Mouse (Mus musculus) frontal cortex, adult 2 months (tissue): ENCODE results near the gene Mindy4. TPM values are rescaled to one million over a fixed set of nuclear protein-coding genes. Genes with fewer than 3 reads are reported as not detected.

ENCODE experiments used
- DNase-seq, 2 experiments: peaks; one replicate each; pipeline ENCODE4 v3.0.0; 2022; ENCODE audit warnings: low spot score in 1 of 2; ENCODE audit errors: extremely low spot score in 1 of 2
- polyA plus RNA-seq: library from polyadenylated mRNA; depleted of rRNA; stranded (reverse); fragments of >200 nt; gene quantifications from 2 replicates; pipeline ENCODE4 v1.2.3, GENCODE M21; 2012

Mindy4 gene
- polyA plus RNA-seq, 1 experiment: 10.2 TPM

DNA sequence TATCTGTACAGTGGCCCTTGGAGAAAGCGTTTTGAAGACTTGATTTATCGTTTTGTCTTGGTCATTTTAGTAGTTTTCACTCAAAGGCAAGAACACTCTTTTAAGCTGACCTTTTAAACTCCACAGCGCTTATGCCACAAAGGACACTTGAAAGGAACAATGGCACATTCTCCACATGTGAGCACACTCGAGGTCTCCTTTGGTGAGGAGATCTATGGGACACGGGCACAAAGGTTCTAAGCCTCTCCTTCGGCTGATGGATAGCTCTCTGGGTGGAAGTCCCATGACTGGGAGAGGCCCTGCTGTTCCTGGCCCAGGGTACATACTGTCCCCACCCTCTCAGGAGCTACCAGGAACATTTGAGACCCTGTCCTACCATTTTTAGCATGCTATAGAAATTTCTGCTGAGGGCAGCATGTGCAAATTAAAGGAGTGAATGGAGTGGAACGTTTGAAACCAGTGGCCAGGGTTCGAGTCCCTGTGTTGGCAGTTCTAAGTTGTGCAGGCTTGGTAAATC lies 49.6 kb downstream of the Mindy4 start:
- DNase-seq: no peak

DNA sequence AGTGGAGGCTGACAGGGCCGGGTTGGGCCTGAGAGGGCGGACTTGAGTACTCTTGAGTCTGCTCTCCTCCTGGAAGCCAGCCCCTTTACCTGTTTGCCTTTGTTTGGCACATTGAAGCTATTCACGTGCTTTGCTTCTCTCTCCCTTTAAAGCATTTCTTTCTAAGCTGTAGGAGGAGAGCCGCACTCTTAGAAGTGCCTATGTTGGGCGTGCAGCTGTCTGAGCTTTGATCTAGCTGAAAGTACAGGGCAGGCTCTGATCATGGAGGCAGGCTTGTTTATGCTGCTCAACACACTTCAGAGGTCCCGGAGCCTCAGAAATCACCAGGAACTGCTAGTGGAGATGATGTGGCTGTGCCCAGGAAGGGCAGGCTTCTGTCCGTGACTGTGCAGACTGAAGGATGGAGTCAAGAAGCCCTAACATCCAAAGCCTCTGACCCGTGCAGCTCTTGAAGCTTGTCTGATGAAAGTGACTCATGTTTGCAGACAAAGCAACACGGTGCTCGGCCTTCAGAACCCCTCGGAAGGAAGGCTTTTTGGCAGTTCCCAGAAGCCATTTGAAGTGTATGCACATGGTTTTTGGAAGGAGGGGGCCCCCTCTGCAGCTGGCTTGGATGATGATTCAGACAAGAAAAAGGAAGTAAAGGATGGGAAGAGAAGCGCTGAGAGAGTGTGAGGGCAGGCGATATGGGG lies 53.5 kb downstream of the Mindy4 start:
- DNase-seq: no peak

DNA sequence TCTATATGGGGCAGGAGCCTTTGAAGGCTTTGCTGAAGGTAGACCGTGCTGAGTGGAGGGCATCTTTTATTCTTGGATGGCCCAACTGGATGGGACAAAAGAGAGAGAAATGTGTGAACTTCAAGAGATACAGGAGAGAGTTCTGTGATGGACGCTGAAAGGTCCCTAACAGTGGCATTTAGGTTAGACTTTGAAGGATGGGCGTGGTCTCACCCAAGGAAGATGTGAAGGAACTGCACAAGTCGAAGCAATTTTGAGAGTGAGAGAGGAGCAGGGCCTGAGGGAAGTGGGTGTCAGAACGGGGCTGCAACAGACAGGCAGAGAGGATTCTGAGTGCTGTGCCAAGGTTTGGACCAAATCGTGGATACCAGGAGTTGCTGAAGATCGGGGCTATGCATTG lies 54.1 kb downstream of the Mindy4 start:
- DNase-seq: no peak

DNA sequence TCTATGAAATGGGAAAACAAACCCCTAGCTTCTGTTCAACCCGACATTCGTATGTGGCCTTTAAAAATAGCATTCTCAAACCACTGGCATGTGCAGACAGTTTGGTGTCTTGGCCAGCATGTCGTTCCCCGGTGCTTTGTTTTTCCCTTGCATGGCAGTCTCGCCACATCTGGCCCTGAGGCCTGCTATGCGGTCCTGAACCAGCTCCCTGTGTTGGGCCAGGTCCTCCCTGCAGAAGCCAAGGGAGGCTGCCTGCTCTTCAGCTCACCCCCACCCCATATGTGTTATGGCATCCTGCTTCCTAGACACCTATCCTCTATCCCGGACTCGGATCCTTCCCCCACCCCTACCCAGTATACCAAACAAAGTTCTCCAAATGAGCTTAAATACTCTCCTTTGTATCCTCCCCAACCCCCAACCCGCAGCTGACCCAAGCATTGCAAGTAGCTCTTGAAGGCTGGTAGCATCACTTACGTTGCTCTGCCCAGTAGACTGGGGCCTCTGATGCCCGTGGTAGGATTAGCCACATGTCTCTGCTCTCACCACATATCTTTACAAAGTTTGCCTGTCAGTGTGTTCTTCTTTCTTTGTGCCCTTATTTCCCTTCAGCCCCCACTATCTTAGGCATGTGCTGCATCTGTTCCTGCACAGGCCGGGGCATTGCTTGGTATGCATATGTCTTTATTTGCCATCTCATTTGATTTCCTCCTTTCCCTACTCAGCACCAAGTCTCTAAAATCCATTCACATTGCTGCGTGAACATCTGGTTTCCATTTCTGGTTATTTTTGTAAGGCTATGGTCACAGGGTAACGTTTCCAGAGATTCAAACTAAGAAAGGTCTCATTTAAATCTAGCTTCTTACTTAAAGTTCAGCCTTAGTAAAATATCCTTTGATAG lies 55.5 kb downstream of the Mindy4 start:
- no peak for DNase-seq

DNA sequence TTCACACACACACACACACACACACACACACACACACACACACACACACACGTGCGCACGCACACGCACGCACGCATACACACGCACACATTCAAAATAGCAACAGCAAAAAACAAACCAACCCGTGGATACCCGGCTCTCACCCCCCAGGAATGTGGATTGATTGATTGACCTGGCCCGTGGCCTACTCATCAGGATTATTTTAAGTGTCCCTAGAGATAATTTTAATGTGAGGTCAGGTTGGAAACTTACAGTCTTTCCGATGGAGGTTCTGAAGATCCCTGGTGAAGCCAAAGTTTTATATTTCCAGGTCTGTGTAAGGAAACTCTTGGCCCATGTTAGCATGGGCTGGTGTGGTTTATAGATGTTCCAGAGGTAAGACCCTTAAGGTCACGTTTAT lies 59.0 kb downstream of the Mindy4 start:
- no peak for DNase-seq

DNA sequence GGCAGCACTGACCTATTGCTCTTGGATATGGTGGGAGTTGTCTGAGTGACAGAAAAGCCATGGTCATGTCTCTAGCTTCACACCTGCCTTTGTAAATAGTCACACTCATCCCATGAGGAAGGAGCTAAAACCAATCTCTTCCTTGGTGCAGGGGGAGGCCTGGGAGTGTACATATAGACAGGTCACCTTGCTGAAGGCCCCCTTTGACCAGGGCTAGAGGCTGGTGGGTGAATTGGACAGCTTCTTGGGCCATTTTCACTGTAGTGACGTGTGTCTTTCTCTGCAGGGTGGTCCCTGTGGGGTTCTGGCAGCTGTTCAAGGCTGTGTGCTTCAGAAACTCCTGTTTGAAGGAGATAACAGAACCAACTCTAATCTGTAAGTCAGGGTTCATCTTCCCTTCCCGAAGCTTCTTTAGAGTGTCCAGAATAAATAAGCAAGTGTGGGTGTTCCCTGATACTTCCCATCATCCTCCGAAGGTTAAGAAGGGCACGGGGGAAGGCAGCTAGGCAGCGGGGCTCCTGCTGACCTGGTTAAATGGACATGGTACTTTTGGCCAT lies 60.4 kb downstream of the Mindy4 start:
- DNase-seq: no peak

DNA sequence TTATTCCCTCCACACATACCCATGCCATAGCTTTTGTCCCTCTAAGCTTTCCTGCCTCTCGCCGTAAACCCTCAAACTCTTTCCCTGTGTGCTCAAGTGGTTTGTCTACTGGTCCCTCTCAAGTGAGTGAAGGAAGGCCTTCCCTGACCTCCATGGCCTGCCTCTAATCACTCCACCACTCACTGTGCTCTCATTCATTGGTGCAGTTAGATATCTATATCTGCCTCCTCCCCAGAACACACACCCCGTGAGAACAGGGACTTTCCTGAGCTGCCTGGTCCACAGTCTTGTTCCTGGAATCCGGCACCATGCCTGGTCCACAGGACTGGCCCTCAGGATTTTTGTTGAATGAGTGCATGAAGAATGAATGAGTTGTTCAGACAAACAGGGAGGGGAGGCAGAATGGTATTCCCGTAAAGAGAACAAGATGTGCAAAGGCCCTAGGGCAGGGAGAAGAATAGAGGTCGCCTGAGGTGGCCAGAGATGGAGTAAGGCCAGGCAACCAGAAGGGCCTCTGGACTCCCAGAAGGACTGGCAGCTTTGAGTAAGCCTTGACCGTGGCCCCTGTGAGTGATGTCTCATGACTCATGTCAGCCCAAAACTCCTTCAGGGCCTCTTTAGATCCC lies 61.7 kb downstream of the Mindy4 start:
- DNase-seq: no peak

DNA sequence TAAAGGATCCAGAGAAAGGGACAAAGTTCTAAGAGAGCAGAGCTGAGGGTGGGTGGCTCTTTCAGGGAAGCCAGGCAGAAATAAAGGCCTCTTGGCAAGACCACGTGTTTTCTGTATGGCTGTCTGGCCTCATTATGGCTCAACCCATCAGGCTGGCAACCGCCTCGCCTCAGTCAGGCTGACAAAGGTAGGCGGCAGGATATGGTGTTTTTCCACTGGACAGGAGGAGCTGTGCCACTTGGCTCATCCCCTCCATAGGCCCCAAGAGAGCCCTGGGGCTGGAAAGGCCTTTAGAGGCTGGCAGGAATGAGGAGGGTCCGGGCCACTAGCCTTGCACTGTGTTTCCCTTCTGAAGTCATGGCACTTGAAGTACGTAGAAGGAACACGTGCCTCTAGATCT lies 69.8 kb downstream of the Mindy4 start:
- DNase-seq: peak in 1 of 2 experiments; percentile 16

DNA sequence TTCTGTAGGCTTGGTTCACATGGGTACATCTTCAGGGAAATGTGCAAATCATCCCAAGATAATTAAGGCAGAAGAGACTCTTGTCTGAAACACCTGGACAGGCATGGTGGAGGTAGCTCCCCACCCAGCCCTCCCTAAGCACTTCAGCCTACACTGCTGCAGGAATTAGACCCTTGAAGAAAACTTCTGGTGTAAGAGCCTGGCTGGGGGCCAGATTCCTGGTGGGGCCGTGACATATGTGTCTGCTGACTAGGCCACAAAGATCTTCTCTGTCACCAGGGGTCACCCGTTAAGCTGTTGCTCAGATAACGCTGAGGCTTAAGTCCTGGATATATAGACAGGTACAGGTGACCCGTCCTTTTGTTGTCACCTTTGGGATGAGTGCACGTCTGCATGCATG lies 70.3 kb downstream of the Mindy4 start:
- no peak for DNase-seq

DNA sequence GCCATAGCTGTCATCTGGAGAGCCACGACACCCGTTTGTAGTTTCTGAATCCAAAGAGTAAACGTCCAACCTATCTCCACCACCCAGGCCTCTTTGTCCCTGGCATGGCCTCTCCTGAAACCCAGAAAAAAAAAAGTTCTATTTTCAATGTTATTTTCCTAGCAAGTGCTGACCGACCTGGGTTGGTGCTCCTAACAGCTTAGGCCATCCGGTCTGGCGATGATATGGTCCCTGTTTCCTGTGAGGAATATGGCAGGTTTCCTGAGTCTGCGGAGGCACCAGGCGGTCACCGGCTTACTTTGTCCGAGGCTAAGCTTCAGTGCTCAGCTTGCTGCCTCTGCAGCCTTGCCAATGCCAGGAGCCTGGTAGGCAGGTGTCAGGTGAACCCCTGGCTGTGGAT lies 71.8 kb downstream of the Mindy4 start:
- no peak for DNase-seq

DNA sequence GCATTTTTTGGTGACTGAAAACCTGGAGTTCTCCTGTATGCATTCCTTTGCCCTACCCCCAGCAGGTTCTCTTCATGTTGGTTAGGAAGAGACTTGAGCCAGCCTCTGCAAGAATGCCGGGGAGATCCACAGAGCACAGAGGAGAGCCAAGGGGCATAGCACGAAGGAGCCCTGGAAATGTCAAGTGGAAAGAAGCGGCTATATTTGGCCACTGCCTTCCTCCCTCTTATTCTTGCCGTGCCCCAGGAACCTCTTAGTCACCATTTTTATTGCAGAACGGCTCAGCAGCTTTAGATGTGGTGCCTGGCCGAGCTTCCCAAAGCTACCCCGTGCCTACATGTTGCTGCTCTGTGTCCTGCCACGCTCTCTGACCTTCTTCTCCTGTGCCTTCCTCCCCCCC lies 72.6 kb downstream of the Mindy4 start:
- DNase-seq: no peak

DNA sequence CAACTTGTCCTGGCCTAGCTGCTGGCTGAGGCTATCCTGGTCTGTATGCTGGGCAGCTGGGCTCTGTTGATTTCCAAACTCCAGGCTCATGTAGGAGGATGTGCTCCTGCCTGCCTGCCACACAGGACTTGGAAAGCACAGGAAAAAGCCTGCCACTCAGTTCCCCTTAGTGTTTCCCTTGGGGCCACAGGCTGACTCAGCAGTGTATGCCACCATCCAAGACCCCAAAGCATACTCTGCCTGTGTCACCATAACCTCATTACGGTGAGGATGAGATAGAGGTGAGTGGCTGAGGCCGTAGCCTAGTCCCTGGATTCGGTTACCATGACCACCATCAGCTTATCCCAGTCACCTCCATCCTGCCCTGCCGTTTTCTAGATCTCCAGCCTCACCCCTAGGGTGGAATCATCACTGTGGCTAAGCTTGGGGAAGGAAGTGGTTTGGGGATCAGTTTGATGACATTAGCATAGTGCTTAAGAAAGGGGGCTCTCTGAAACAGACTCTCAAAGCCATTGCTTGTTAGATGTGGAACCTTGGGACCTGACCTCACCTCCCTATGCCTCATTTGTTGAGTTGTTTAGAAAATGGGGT lies 73.6 kb downstream of the Mindy4 start:
- DNase-seq: no peak

DNA sequence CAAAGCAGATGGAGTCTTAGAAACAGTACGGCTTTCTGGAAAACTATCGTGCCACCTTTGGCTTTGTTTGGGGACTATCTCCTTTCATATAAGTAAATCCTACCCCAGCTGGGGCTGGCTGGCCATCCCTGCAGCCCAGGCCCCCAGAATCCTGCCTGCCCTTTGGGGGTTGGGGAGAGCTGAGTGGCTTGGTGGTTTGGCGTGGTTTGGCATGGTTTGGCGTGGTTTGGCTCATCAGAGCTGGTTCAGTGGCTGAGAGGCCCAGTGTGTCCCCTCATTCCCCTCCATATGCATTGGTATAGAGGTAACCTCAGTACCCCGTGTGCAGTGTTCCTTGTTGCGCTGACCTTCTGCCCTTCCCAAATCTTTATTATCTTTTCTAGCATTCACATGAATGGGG lies 74.9 kb downstream of the Mindy4 start:
- no peak for DNase-seq

DNA sequence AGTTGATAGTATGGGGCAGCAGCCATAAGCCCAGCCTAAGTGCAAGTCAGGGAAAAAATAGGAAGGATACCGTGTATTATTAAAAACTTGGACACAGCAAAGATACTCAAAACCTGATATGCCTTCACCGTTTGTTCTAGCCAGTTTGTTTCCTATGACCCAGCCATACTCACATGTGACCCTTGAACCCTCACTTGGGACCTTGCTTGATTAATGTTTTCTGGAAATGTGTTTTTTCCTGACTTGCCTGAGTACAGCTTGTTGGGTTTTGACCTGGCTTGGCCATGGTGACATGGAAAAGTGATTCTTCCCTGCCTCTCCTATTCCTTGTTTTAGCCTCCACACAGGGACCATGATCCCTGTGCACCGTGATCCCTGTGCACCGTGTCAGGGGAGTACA lies 75.3 kb downstream of the Mindy4 start:
- no peak for DNase-seq

DNA sequence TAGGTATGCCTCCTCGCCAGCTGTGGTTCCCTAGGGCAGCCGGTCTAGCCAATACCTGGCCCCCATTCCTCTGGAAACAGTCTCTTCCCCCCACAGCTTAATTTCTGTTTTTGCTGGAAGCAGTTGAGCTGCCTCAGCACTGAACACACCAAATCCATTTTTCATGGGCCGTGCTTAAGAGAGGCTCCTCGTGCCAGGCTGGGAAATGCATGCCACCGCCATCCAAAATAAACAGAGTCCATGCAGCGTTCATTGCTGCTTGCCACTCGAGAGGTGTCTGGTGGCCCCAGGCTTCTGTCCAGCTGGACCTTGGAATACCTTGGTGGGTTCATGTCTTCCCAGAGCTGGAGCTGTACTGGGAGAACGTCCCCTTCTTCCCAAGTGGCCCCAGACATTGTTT lies 77.8 kb downstream of the Mindy4 start:
- no peak for DNase-seq

DNA sequence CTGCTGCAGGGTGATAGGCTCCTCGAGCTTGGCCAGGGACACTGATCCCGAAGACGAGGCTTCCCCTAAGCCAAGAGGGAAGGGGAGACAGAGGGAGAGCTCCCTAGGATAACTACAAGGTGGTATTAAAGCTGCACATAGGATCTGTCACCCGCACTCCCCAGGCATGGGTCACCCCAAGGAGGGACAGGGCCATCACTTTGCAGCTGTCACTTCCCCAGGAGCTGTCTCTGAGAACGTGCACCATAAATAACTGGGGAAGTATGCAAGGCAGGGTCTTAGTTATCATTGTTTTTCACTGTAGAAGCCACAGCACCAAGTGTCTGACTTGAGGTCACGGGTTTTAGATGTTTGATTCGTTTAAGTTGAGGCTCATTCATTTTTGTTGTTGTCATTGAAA lies 78.5 kb downstream of the Mindy4 start:
- DNase-seq: no peak

DNA sequence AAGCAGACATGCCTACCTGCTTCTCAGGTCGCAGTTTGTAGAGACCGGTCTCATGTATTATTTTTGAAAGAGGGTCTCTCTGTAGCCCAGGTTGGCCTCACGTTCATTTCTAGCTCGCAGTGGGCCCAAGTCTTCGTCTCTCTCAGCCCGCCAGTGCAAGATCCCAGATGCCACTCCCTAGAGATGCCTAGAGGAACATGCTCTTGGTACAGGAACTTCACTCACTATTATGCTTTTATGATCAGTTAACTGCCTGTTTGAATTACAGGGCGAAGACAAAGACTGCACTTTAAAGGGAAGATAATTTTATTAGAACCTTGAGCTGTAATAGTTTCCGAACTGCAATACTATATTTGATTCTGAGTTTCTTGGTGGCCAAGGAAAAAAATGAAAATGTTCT lies 79.2 kb downstream of the Mindy4 start:
- no peak for DNase-seq

DNA sequence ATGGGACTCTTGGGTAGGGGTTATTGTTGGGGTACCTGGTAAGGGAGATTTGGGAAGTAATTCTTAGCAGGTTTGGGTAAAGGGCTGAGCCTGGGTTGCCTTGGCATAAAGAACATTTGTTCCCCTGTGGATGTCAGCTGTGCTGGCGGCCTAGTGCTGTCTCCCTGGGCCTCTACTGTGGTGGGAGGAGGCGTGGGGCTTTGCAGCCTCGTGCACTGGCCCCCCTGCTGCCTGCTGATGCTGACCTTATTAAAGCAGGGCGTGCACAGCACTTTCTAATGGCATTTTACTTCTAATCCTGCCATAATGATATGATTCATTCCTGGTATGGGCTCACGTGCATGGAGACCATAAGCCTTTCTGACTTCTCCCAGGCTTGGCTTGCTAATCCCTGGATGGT lies 82.0 kb downstream of the Mindy4 start:
- no peak for DNase-seq

DNA sequence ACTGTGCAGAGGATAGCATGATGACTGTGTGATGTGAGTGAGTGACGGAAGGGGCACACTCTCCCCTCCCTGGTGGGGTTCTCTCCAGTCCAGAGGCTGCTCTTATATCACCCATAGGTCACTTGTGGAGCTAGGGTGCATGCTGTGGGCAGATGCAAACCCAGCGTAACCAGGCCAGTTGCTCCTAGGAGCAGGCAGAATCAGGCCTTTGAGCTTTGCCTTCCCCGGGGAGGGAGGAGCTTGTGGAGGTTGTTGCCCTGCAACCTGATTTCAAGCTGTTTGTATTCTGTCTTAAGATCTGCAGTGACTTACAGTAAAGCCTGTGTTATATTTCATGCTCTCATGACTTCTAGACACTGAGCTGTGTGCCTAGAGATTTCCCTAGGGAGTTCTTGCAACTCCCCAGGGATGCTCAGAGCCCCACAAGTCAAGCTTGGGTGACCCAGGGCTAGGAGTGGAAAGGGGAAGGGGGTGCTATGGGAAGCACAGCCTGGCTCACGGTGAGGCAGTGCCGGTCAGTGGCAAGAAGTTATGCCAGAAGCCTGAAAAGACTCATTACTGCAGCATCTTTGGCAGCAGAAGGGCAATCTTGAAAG lies 84.9 kb downstream of the Mindy4 start:
- DNase-seq: no peak

DNA sequence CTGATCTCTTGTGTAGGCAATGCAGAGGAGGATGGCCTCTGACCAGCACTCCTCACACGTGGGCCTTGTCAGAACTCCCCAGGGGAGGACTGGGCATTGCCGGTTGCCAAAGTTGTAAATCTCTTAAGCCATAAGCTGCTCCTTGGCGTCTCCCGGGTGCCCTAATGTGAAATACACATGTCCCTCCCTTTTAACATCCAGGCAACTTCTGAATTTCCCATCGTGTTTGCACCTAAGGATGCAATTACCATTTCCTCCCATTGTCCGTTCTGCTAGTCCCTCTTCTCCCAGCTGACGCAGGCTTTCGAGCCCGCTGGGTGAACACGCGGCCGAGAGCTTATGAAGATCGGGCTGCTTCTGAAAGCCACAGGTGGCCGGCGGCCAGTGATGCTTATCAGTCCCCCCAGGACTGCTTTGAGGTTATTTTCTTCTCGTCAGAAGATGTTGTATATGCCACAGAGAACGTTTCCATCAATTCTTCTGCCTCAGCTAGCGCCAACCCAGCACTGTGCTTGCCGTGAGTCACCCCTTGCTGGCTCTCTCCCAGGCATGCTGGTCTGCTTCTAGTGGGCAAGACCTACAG lies 91.5 kb downstream of the Mindy4 start:
- DNase-seq: no peak
